Mouse (Mus musculus) CH12.LX (cell line): Measurements from ENCODE around the gene Rnf183. TPM values are rescaled to one million over a fixed set of nuclear protein-coding genes. Genes with fewer than 3 reads are reported as not detected.

Source experiments
- DNase-seq: peaks from one replicate; pipeline ENCODE4 v3.0.0-alpha.2; 2013; ENCODE audit errors: extremely low read depth
- H3K27ac ChIP-seq: 2 replicates; pipeline ENCODE4 v1.5.1; 2012; ENCODE audit warnings: low read depth, mild to moderate bottlenecking, control low read depth, moderate library complexity; ENCODE audit not compliant: insufficient read depth
- H3K27me3 ChIP-seq: replicated peaks from 2 replicates; pipeline ENCODE3; 2012; ENCODE audit warnings: inconsistent platforms
- H3K36me3 ChIP-seq, 2 experiments: replicated peaks in 1 of 2; 2 replicates each; pipeline versions ENCODE3 to v1.6.1; 2012; ENCODE audit warnings: inconsistent platforms in 1 of 2, low read length in 1 of 2, mild to moderate bottlenecking in 1 of 2, mixed read lengths in 1 of 2, moderate library complexity in 1 of 2; ENCODE audit not compliant: control insufficient read depth in 1 of 2, insufficient read depth in 1 of 2
- H3K4me1 ChIP-seq, 2 experiments: 2 replicates each; pipeline ENCODE4 v1.6.1; 2012; ENCODE audit warnings: inconsistent platforms in 1 of 2, moderate library complexity in 1 of 2; ENCODE audit not compliant: insufficient read depth in 2 of 2, control insufficient read depth in 1 of 2
- H3K4me2 ChIP-seq: 2 replicates; pipeline ENCODE4 v1.6.1; 2012; ENCODE audit warnings: low read depth, mild to moderate bottlenecking, control low read depth; ENCODE audit not compliant: poor library complexity, insufficient read depth, severe bottlenecking
- H3K4me3 ChIP-seq, 3 experiments: fragments of 150-350 bp in 1 of 3; sonication (generic) in 1 of 3; replicated peaks in 1 of 3; 2 replicates each; pipeline versions ENCODE3 to v1.5.1; 2011 to 2012; ENCODE audit warnings: low read depth in 2 of 3, low read length in 2 of 3, mild to moderate bottlenecking in 2 of 3, moderate library complexity in 2 of 3, control low read depth in 1 of 3, improper control_type of control experiment in 1 of 3, inconsistent platforms in 1 of 3, mixed read lengths in 1 of 3; ENCODE audit not compliant: poor library complexity in 1 of 3
- H3K79me2 ChIP-seq: replicated peaks from 2 replicates; pipeline ENCODE4 v1.6.1; 2012; ENCODE audit warnings: mild to moderate bottlenecking, moderate library complexity; ENCODE audit not compliant: control insufficient read depth, poor library complexity, insufficient read depth, severe bottlenecking; ENCODE audit errors: extremely low read depth
- H3K9ac ChIP-seq: 2 replicates; pipeline ENCODE4 v1.6.1; 2012; ENCODE audit warnings: low read depth, mild to moderate bottlenecking, control low read depth, moderate library complexity; ENCODE audit not compliant: insufficient read depth
- H3K9me3 ChIP-seq: replicated peaks from 2 replicates; pipeline ENCODE3; 2012; ENCODE audit warnings: low read length, inconsistent platforms, mixed read lengths
- BHLHE40 ChIP-seq: IDR thresholded peaks from 2 replicates; pipeline ENCODE4 v1.6.1; 2011; ENCODE audit warnings: mild to moderate bottlenecking, low read depth, low read length, improper control_type of control experiment
- CHD1 ChIP-seq: IDR thresholded peaks from 2 replicates; pipeline ENCODE4 v1.6.1; 2012; ENCODE audit warnings: low read depth, low read length, improper control_type of control experiment, inconsistent platforms
- CTCF ChIP-seq, 2 experiments: IDR thresholded peaks in 1 of 2; conservative IDR thresholded peaks in 1 of 2; 2 replicates each; pipeline ENCODE4 v1.5.1; 2011 to 2012; ENCODE audit warnings: low read depth in 2 of 2, low read length in 2 of 2, improper control_type of control experiment in 1 of 2, inconsistent platforms in 1 of 2, mild to moderate bottlenecking in 1 of 2, moderate library complexity in 1 of 2
- E2F4 ChIP-seq: IDR thresholded peaks from 2 replicates; pipeline ENCODE4 v1.6.1; 2011; ENCODE audit warnings: low read depth, low read length, improper control_type of control experiment; ENCODE audit not compliant: insufficient replicate concordance
- EP300 ChIP-seq: IDR thresholded peaks from 2 replicates; pipeline ENCODE4 v1.6.1; 2011; ENCODE audit warnings: low read length, improper control_type of control experiment
- HCFC1 ChIP-seq: IDR thresholded peaks from 2 replicates; pipeline ENCODE4 v1.6.1; 2012; ENCODE audit warnings: low read depth, mild to moderate bottlenecking, inconsistent platforms, low read length, improper control_type of control experiment
- IRF4 ChIP-seq: IDR thresholded peaks from 2 replicates; pipeline ENCODE4 v1.6.1; 2014; ENCODE audit warnings: low read depth, mild to moderate bottlenecking, inconsistent platforms, low read length, improper control_type of control experiment
- JUN ChIP-seq: IDR thresholded peaks from 2 replicates; pipeline ENCODE4 v1.6.1; 2011; ENCODE audit warnings: low read depth, mild to moderate bottlenecking, low read length, improper control_type of control experiment, moderate library complexity; ENCODE audit not compliant: insufficient read depth
- JUND ChIP-seq: conservative IDR thresholded peaks from 2 replicates; pipeline ENCODE4 v1.6.1; 2011; ENCODE audit warnings: low read depth, low read length, improper control_type of control experiment
- MAFK ChIP-seq: IDR thresholded peaks from 2 replicates; pipeline ENCODE4 v1.6.1; 2011; ENCODE audit warnings: low read length, improper control_type of control experiment; ENCODE audit not compliant: insufficient replicate concordance
- MEF2A ChIP-seq: IDR thresholded peaks from 2 replicates; pipeline ENCODE4 v1.6.1; 2014; ENCODE audit warnings: low read depth, mild to moderate bottlenecking, inconsistent platforms, low read length, improper control_type of control experiment, borderline replicate concordance
- MYC ChIP-seq: IDR thresholded peaks from 2 replicates; pipeline ENCODE4 v1.6.1; 2011; ENCODE audit warnings: low read depth, mild to moderate bottlenecking, improper control_type of control experiment, low read length
- NELFE ChIP-seq: IDR thresholded peaks from 2 replicates; pipeline ENCODE4 v1.6.1; 2011; ENCODE audit warnings: low read depth, low read length, improper control_type of control experiment
- NRF1 ChIP-seq: IDR thresholded peaks from 2 replicates; pipeline ENCODE4 v1.6.1; 2014; ENCODE audit warnings: low read depth, mild to moderate bottlenecking, inconsistent platforms, low read length, improper control_type of control experiment, moderate library complexity
- PAX5 ChIP-seq: IDR thresholded peaks from 2 replicates; pipeline ENCODE4 v1.6.1; 2012; ENCODE audit warnings: low read length, inconsistent platforms, mixed read lengths
- POLR2A ChIP-seq: IDR thresholded peaks from 2 replicates; pipeline ENCODE4 v1.6.1; 2011; ENCODE audit warnings: low read depth, mild to moderate bottlenecking, improper control_type of control experiment, low read length
- POLR2AphosphoS2 ChIP-seq: IDR thresholded peaks from 2 replicates; pipeline ENCODE4 v1.6.1; 2011; ENCODE audit warnings: low read depth, low read length, improper control_type of control experiment
- SMC3 ChIP-seq: IDR thresholded peaks from 2 replicates; pipeline ENCODE4 v1.6.1; 2011; ENCODE audit warnings: low read depth, low read length, improper control_type of control experiment
- USF1 ChIP-seq: IDR thresholded peaks from 2 replicates; pipeline ENCODE4 v1.6.1; 2014; ENCODE audit warnings: low read depth, mild to moderate bottlenecking, inconsistent platforms, low read length, improper control_type of control experiment
- ZC3H11A ChIP-seq: IDR thresholded peaks from 2 replicates; pipeline ENCODE4 v1.6.1; 2012; ENCODE audit warnings: low read depth, mild to moderate bottlenecking, inconsistent platforms, low read length, improper control_type of control experiment
- dilution Hi-C: fragments of 300-500 bp; cut with MboI; formaldehyde crosslinking; loops from 2 replicates; pipeline ENCODE4 v1.14.3; 2020; ENCODE audit warnings: low sequenced_read_pairs; ENCODE audit not compliant: extremely low pct_unique_long_range_greater_than_20kb, extremely low pct_ligation_motif_present
- in situ Hi-C: fragments of 300-500 bp; cut with MboI; formaldehyde crosslinking; loops from 3 replicates; pipeline ENCODE4 v1.14.3; 2019; ENCODE audit warnings: low sequenced_read_pairs, low pct_ligation_motif_present, low pct_unique_long_range_greater_than_20kb, mixed read lengths
- polyA plus RNA-seq: library from polyadenylated mRNA; unstranded; fragments of >175 nt; gene quantifications from 2 replicates; pipeline ENCODE4 v1.2.1, GENCODE M21; 2012; ENCODE audit warnings: low read depth; ENCODE audit not compliant: insufficient read length
- total RNA-seq, 2 experiments: library from RNA; depleted of rRNA; stranded (reverse); fragments of 300-350 nt in 1 of 2; fragments of >200 nt in 1 of 2; gene quantifications; 2 replicates each; pipeline ENCODE4 v1.2.3; 2012 to 2014

Gene Rnf183
- total and polyA plus RNA-seq, 3 experiments = 4.0 to 4.4 (median 4.1) TPM

DNA sequence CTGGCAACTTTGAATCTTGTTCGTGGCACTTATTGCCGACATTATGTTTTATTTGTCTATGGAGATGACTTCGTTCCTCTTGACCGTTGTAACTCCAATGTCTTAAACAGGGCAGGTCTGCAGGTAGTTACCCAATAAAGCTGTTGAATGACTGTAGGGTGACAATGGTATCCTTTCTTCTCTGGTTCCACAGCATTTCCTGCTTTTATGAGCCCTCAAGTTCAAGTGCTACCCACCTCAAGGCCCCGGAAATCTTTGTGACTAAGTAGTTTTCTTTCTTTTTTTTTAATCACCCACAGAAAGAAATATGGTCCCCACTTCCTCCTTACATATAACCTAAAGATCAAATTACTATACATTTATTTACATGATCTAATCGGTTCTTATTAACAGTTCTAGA, 40.7 kb upstream of the Rnf183 start:
- H3K9ac ChIP-seq = no peak overlapping the region
- H3K79me2 ChIP-seq = no peaks in the 10 kb centered on the region
- peaks cover 11 to 33% of the 10 kb centered on the region in 2 experiments for H3K4me1 ChIP-seq
- no peak overlapping the region for H3K27ac ChIP-seq
- no peaks in the 10 kb centered on the region for H3K36me3 ChIP-seq
- TF ChIP-seq CHD1 (no peak), JUND (no peak), ZC3H11A (no peak), BHLHE40 (no peak), EP300 (no peak), IRF4 (no peak), NRF1 (no peak), POLR2AphosphoS2 (no peak), POLR2A (no peak), PAX5 (no peak), SMC3 (no peak), JUN (no peak), USF1 (no peak), MYC (no peak), MEF2A (no peak)
- TF ChIP-seq, all 38 proteins: peak for 0
- dilution Hi-C loops = no loop called here
- H3K4me3 ChIP-seq = no peak overlapping the region
- no peak overlapping the region for H3K4me2 ChIP-seq
- H3K27me3 ChIP-seq = no peaks in the 10 kb centered on the region
- no peak for DNase-seq
- no peaks in the 10 kb centered on the region for H3K9me3 ChIP-seq
- in situ Hi-C loops = no loop called here

GRCm38 (mm10) chr4:62475131-62475530, 40.1 kb upstream of the Rnf183 start:
- H3K36me3 ChIP-seq = no peaks in the 10 kb centered on the region
- TF ChIP-seq BHLHE40 = no peak
- no peak for TF ChIP-seq E2F4
- no peak for TF ChIP-seq MAFK
- no peak for TF ChIP-seq JUND
- TF ChIP-seq POLR2A = no peak
- TF ChIP-seq NELFE = no peak
- no peak for TF ChIP-seq HCFC1
- TF ChIP-seq POLR2AphosphoS2 = no peak
- no peak for TF ChIP-seq IRF4
- TF ChIP-seq JUN = no peak
- TF ChIP-seq SMC3 = no peak
- TF ChIP-seq CTCF (conservative IDR thresholded peaks at IDR 0.05 in 1 of 2, IDR thresholded peaks at IDR 0.05 in 1 of 2; ENCODE audit: low read depth in 2 of 2, low read length in 2 of 2) = no peak
- TF ChIP-seq PAX5 = no peak
- no peak for TF ChIP-seq ZC3H11A
- in situ Hi-C loops = no loop called here
- H3K27ac ChIP-seq = no peak overlapping the region
- H3K9ac ChIP-seq = no peak overlapping the region
- dilution Hi-C loops = no loop called here
- peaks cover 10 to 32% of the 10 kb centered on the region in 2 experiments for H3K4me1 ChIP-seq
- no peaks in the 10 kb centered on the region for H3K9me3 ChIP-seq
- H3K79me2 ChIP-seq = no peaks in the 10 kb centered on the region
- no peak for DNase-seq
- no peak overlapping the region for H3K4me3 ChIP-seq
- H3K27me3 ChIP-seq = no peaks in the 10 kb centered on the region
- H3K4me2 ChIP-seq = no peak overlapping the region
